ENCODE assay signal across 24 mouse cellular contexts in the genomic region with DNA sequence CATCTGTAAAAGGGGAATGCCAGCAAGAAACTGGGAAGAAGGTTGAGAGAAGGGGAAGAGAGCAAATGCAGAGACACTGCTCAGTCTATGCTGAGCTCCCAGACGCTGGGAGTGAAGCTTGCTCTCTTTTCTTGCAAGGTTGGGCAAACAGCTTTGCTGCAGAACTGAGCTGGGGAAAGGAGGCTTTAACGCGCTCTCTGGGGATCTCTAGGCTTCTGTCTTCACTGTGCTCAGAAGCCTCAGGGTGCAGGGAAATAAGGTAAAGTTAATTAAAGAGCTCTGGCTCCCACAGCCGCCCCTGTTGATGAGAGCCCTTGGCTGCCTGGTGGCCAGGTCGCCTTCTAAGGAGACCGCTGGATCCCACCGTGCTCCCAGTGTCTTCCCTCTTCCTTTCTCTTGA. TPM values are rescaled to one million over a fixed set of nuclear protein-coding genes. Genes with fewer than 3 reads are reported as not detected.
DNase-seq lines count a peak whose midpoint lies in the region; ATAC-seq and TF ChIP-seq lines count a peak whose summit lies in the region.
"Had no signal": no experiment of that assay in that cellular context is flagged by ENCODE, and none has a peak within 500 bp of the region (broad histone marks: within the 10 kb centered on the region; RNA-seq: fewer than 3 reads in every experiment).

No protein-coding gene starts in this region.

- no peak for ATAC-seq in forebrain, embryonic 15.5 days (replicated peaks)
- ATAC-seq in forebrain, embryonic 16.5 days: no peak
- ATAC-seq in neural tube, embryonic 15.5 days (ENCODE audit: low FRiP score): no peak
- ATAC-seq: CD4-positive, CD25-positive, alpha-beta regulatory T cell, adult 4 months; forebrain, embryonic 13.5 days; inflammation-experienced regulatory T-cells, adult 6 months had no signal

- no peak for DNase-seq in layer of hippocampus, adult 2 months (ENCODE audit: low spot score in 2 of 2)
- DNase-seq in layer of hippocampus, postnatal 25 days (ENCODE audit: extremely low spot score in 1 of 2, low spot score in 1 of 2): no peak
- no peak for DNase-seq in neural tube, embryonic 10.5 days (ENCODE audit: extremely low spot score, low spot score)
- no peak for DNase-seq in right cerebral cortex, postnatal 14 days
- DNase-seq: adrenal gland, adult 8-10 months; B cell, adult 2 months; cerebellum, adult 11-12 months; cerebellum, adult 9-10 months; cerebellum, postnatal 36 days; gastrocnemius, postnatal 10 days; heart, adult 18-20 months; heart, postnatal 10 days; heart, postnatal 4 days had no signal

- H3K9me3 ChIP-seq in forebrain, embryonic 15.5 days: no peaks in the 10 kb centered on the region
- H3K9me3 ChIP-seq in forebrain, embryonic 16.5 days (ENCODE audit: control insufficient read depth, low read length): no peaks in the 10 kb centered on the region
- no peaks in the 10 kb centered on the region for H3K9me3 ChIP-seq in neural tube, embryonic 15.5 days (replicated peaks)
- H3K9me3 ChIP-seq: embryonic facial prominence, embryonic 13.5 days; forebrain, embryonic 13.5 days; heart, embryonic 10.5 days; hindbrain, embryonic 12.5 days had no signal

- 0 out of 2 replicates have a peak overlapping the region, but pooled peaks have one; percentile 4 for H3K9ac ChIP-seq in forebrain, embryonic 15.5 days (replicated peaks)
- H3K9ac ChIP-seq in forebrain, embryonic 16.5 days (replicated peaks; ENCODE audit: low read depth, low read length): no peak overlapping the region
- H3K9ac ChIP-seq in neural tube, embryonic 15.5 days (replicated peaks): no peak overlapping the region
- H3K9ac ChIP-seq: embryonic facial prominence, embryonic 13.5 days; forebrain, embryonic 13.5 days; hindbrain, embryonic 12.5 days had no signal

- no peak overlapping the region for H3K4me3 ChIP-seq in forebrain, embryonic 15.5 days
- H3K4me3 ChIP-seq in forebrain, embryonic 16.5 days (replicated peaks; ENCODE audit: low read length): no peak overlapping the region
- no peak overlapping the region for H3K4me3 ChIP-seq in layer of hippocampus, adult 2 months
- H3K4me3 ChIP-seq in neural tube, embryonic 15.5 days (replicated peaks): no peak overlapping the region
- H3K4me3 ChIP-seq: embryonic facial prominence, embryonic 13.5 days; forebrain, embryonic 13.5 days; heart, embryonic 10.5 days; hindbrain, embryonic 12.5 days had no signal

- no peak overlapping the region for H3K4me2 ChIP-seq in forebrain, embryonic 15.5 days (replicated peaks)
- H3K4me2 ChIP-seq in forebrain, embryonic 16.5 days (ENCODE audit: low read length): no peak overlapping the region
- no peak overlapping the region for H3K4me2 ChIP-seq in neural tube, embryonic 15.5 days
- H3K4me2 ChIP-seq: embryonic facial prominence, embryonic 13.5 days; forebrain, embryonic 13.5 days; hindbrain, embryonic 12.5 days had no signal

- no peak overlapping the region for H3K27ac ChIP-seq in forebrain, embryonic 15.5 days (replicated peaks)
- no peak overlapping the region for H3K27ac ChIP-seq in forebrain, embryonic 16.5 days (ENCODE audit: low read length)
- H3K27ac ChIP-seq in layer of hippocampus, adult 2 months: peak overlapping the region; percentile 55; the same call in 1 of the 2 replicates
- peak overlapping the region; percentile 37 for H3K27ac ChIP-seq in neural tube, embryonic 15.5 days (replicated peaks)
- H3K27ac ChIP-seq: embryonic facial prominence, embryonic 13.5 days; forebrain, embryonic 13.5 days; heart, embryonic 10.5 days; hindbrain, embryonic 12.5 days had no signal

- TF ChIP-seq CTCF in layer of hippocampus, adult 2 months (conservative IDR thresholded peaks at IDR 0.05): no peak

- peaks cover 3% of the 10 kb centered on the region; the same call in 1 of the 2 replicates for H3K36me3 ChIP-seq in forebrain, embryonic 15.5 days
- H3K36me3 ChIP-seq in forebrain, embryonic 16.5 days (ENCODE audit: control insufficient read depth, insufficient read depth): peaks cover 2% of the 10 kb centered on the region; the same call in 1 of the 2 replicates
- no peaks in the 10 kb centered on the region for H3K36me3 ChIP-seq in neural tube, embryonic 15.5 days
- H3K36me3 ChIP-seq: G1E; heart, embryonic 10.5 days; hindbrain, embryonic 12.5 days had no signal

- H3K27me3 ChIP-seq in forebrain, embryonic 15.5 days: no peaks in the 10 kb centered on the region
- H3K27me3 ChIP-seq in forebrain, embryonic 16.5 days (replicated peaks; ENCODE audit: control insufficient read depth, insufficient read depth, low read length): no peaks in the 10 kb centered on the region
- no peaks in the 10 kb centered on the region for H3K27me3 ChIP-seq in neural tube, embryonic 15.5 days (replicated peaks)
- H3K27me3 ChIP-seq: forebrain, embryonic 13.5 days; hindbrain, embryonic 12.5 days had no signal

- peaks cover 58% of the 10 kb centered on the region for H3K4me1 ChIP-seq in forebrain, embryonic 15.5 days
- peaks cover 44% of the 10 kb centered on the region for H3K4me1 ChIP-seq in forebrain, embryonic 16.5 days (replicated peaks; ENCODE audit: control insufficient read depth, insufficient read depth, low read length)
- peaks cover 30% of the 10 kb centered on the region for H3K4me1 ChIP-seq in neural tube, embryonic 15.5 days

- WGBS in forebrain, embryonic 15.5 days: 57% methylated on average over 7 of the region's 7 CpGs
- WGBS in forebrain, embryonic 16.5 days: 54% methylated on average over 7 of the region's 7 CpGs
- 53% methylated on average over 7 of the region's 7 CpGs for WGBS in neural tube, embryonic 15.5 days

RNA-seq across cellular contexts. Expression of a gene that starts 17.7 kb away (rescaled TPM):
- polyA plus RNA-seq in forebrain, embryonic 15.5 days (2015; fragmentation: Nextera tagmentation; extraction: Ambion mirVana): 323 and 347 TPM in 2 replicates
- polyA plus RNA-seq in forebrain, embryonic 16.5 days (2015; fragmentation: Nextera tagmentation; extraction: Ambion mirVana): 400 and 477 TPM in 2 replicates
- total RNA-seq in layer of hippocampus, adult 2 months (2021): 100 to 1,000 TPM; 164 to 170 TPM
- 100 to 1,000 TPM; 165 to 177 TPM for total RNA-seq in layer of hippocampus, postnatal 25 days (2021)
- 28.1 and 31.7 TPM in 2 replicates for polyA plus RNA-seq in neural tube, embryonic 15.5 days (2015; fragmentation: Nextera tagmentation; extraction: Ambion mirVana)
- total RNA-seq: G1E; heart, adult 18-20 months; heart, postnatal 4 days had no signal
- polyA plus RNA-seq: CD4-positive, CD25-positive, alpha-beta regulatory T cell, adult 4 months; G1E; heart, embryonic 14.5 days; inflammation-experienced regulatory T-cells, adult 6 months had no signal

Comparison
In these comparisons a context has a peak if more than half of its experiments do, and no peak if none do; other contexts are left out.
1. H3K27ac ChIP-seq: peak in layer of hippocampus, adult 2 months (single experiment) and neural tube, embryonic 15.5 days (single experiment); none in forebrain, embryonic 15.5 days (single experiment) and forebrain, embryonic 16.5 days (single experiment).